Mouse (Mus musculus) hindbrain, embryonic 10.5 days (tissue): ENCODE measurements at regions not wholly inside any gene's neighbourhood (a gene's known extent, or its start where the extent isn't known, plus 50 kb on each side); places are given as distances from the start of the nearest gene placed in this dataset.

Experiments
- DNase-seq: peaks from one replicate; pipeline ENCODE4 v3.0.0-alpha.2; 2017; ENCODE audit warnings: low spot score
- H3K27ac ChIP-seq: fragments of 300-500 bp; sonication (generic); 2 replicates; pipeline ENCODE4 v1.5.1; 2016; ENCODE audit warnings: mild to moderate bottlenecking, moderate library complexity
- H3K27me3 ChIP-seq: fragments of 300-500 bp; sonication (generic); 2 replicates; pipeline ENCODE4 v1.6.1; 2016; ENCODE audit warnings: mild to moderate bottlenecking; ENCODE audit not compliant: poor library complexity, insufficient read depth, severe bottlenecking
- H3K36me3 ChIP-seq: fragments of 300-500 bp; sonication (generic); 2 replicates; pipeline ENCODE4 v1.6.1; 2016; ENCODE audit warnings: mild to moderate bottlenecking, moderate library complexity
- H3K4me1 ChIP-seq: fragments of 300-500 bp; sonication (generic); replicated peaks from 2 replicates; pipeline ENCODE4 v1.6.1; 2016; ENCODE audit warnings: mild to moderate bottlenecking
- H3K4me3 ChIP-seq: fragments of 300-500 bp; sonication (generic); 2 replicates; pipeline ENCODE4 v1.5.1; 2016; ENCODE audit warnings: mild to moderate bottlenecking, moderate library complexity
- H3K9me3 ChIP-seq: fragments of 300-500 bp; sonication (generic); 2 replicates; pipeline ENCODE4 v1.6.1; 2016; ENCODE audit warnings: mild to moderate bottlenecking, moderate library complexity
- WGBS: fragments of 180-500 bp; shearing (Covaris S2); methylation state at CpG from one replicate; pipeline ENCODE4 v1.1.7; 2016; 5-methylcytosine and 5-hydroxymethylcytosine counted together

GRCm38 (mm10) chr6:14298167-14298566 is 426.8 kb upstream of the 2610001J05Rik start:
- no peak overlapping the region for H3K27ac ChIP-seq
- no peak for DNase-seq
- 0 out of 2 replicates have a peak, but pooled peaks cover 2% of the 10 kb centered on the region for H3K9me3 ChIP-seq
- no peaks in the 10 kb centered on the region for H3K36me3 ChIP-seq
- H3K4me1 ChIP-seq = no peaks in the 10 kb centered on the region
- no peak overlapping the region for H3K4me3 ChIP-seq
- H3K27me3 ChIP-seq = no peaks in the 10 kb centered on the region

- 0 out of 2 replicates have a peak, but pooled peaks cover 2% of the 10 kb centered on the region for H3K9me3 ChIP-seq
- no peak overlapping the region for H3K27ac ChIP-seq
- no peaks in the 10 kb centered on the region for H3K4me1 ChIP-seq
- H3K4me3 ChIP-seq = no peak overlapping the region
- no peaks in the 10 kb centered on the region for H3K27me3 ChIP-seq
- DNase-seq = no peak
- H3K36me3 ChIP-seq = no peaks in the 10 kb centered on the region
Measured at GRCm38 (mm10) chr6:14297428-14297827, 426.1 kb upstream of the 2610001J05Rik start.

- Histone ChIP-seq H3K4me3 (no peak overlapping the region), H3K4me1 (no peaks in the 10 kb centered on the region), H3K27ac (no peak overlapping the region), H3K27me3 (no peaks in the 10 kb centered on the region), H3K9me3 (no peaks in the 10 kb centered on the region), H3K36me3 (no peaks in the 10 kb centered on the region)
- DNase-seq = no peak
- 64% methylated on average over 1 of the region's 1 CpGs for WGBS
Measured at GRCm38 (mm10) chr6:14290843-14291242, 419.5 kb upstream of the 2610001J05Rik start.

- Histone ChIP-seq H3K9me3 (no peaks in the 10 kb centered on the region), H3K27me3 (no peaks in the 10 kb centered on the region), H3K36me3 (no peaks in the 10 kb centered on the region), H3K27ac (no peak overlapping the region), H3K4me1 (no peaks in the 10 kb centered on the region), H3K4me3 (no peak overlapping the region)
- DNase-seq = no peak
- WGBS = 94% methylated on average over 2 of the region's 2 CpGs
Measured at GRCm38 (mm10) chr6:14281476-14281875, 410.2 kb upstream of the 2610001J05Rik start.

GRCm38 (mm10) chr6:14261941-14262340 is 390.6 kb upstream of the 2610001J05Rik start:
- no peak for DNase-seq
- no peak overlapping the region for H3K27ac ChIP-seq
- H3K27me3 ChIP-seq = no peaks in the 10 kb centered on the region
- no peaks in the 10 kb centered on the region for H3K4me1 ChIP-seq
- no peaks in the 10 kb centered on the region for H3K36me3 ChIP-seq
- no peaks in the 10 kb centered on the region for H3K9me3 ChIP-seq
- H3K4me3 ChIP-seq = no peak overlapping the region
- WGBS = 96% methylated on average over 1 of the region's 1 CpGs

GRCm38 (mm10) chr6:14240331-14240730 is 369.0 kb upstream of the 2610001J05Rik start:
- DNase-seq = no peak

GRCm38 (mm10) chr6:14239151-14239550 is 367.8 kb upstream of the 2610001J05Rik start:
- no peak overlapping the region for H3K4me3 ChIP-seq
- H3K4me1 ChIP-seq = no peaks in the 10 kb centered on the region
- no peaks in the 10 kb centered on the region for H3K36me3 ChIP-seq
- 74% methylated on average over 2 of the region's 2 CpGs for WGBS
- H3K27ac ChIP-seq = no peak overlapping the region
- no peak for DNase-seq
- H3K9me3 ChIP-seq = no peaks in the 10 kb centered on the region
- no peaks in the 10 kb centered on the region for H3K27me3 ChIP-seq

More at GRCm38 (mm10) chr6:14240331-14240730, 369.0 kb upstream of the 2610001J05Rik start:
- no peaks in the 10 kb centered on the region for H3K27me3 ChIP-seq
- H3K9me3 ChIP-seq = no peaks in the 10 kb centered on the region
- H3K4me1 ChIP-seq = no peaks in the 10 kb centered on the region
- no peaks in the 10 kb centered on the region for H3K36me3 ChIP-seq
- no peak overlapping the region for H3K27ac ChIP-seq
- H3K4me3 ChIP-seq = no peak overlapping the region

- no peak overlapping the region for H3K27ac ChIP-seq
- 91% methylated on average over 2 of the region's 2 CpGs for WGBS
- H3K9me3 ChIP-seq = no peaks in the 10 kb centered on the region
- no peaks in the 10 kb centered on the region for H3K4me1 ChIP-seq
- no peak for DNase-seq
- H3K27me3 ChIP-seq = no peaks in the 10 kb centered on the region
- no peaks in the 10 kb centered on the region for H3K36me3 ChIP-seq
- H3K4me3 ChIP-seq = no peak overlapping the region
Measured at GRCm38 (mm10) chr6:14230823-14231222, 359.5 kb upstream of the 2610001J05Rik start.

- DNase-seq = peak; percentile 60
- Histone ChIP-seq H3K9me3 (no peaks in the 10 kb centered on the region), H3K4me1 (no peaks in the 10 kb centered on the region), H3K27ac (no peak overlapping the region), H3K27me3 (no peaks in the 10 kb centered on the region), H3K4me3 (no peak overlapping the region), H3K36me3 (no peaks in the 10 kb centered on the region)
- WGBS = 18% methylated on average over 2 of the region's 2 CpGs
Measured at GRCm38 (mm10) chr6:14207509-14207908, 336.2 kb upstream of the 2610001J05Rik start.

- H3K9me3 ChIP-seq = no peaks in the 10 kb centered on the region
- DNase-seq = no peak
- H3K4me3 ChIP-seq = no peak overlapping the region
- H3K4me1 ChIP-seq = no peaks in the 10 kb centered on the region
- H3K27me3 ChIP-seq = no peaks in the 10 kb centered on the region
- 69% methylated on average over 3 of the region's 3 CpGs for WGBS
- no peak overlapping the region for H3K27ac ChIP-seq
- no peaks in the 10 kb centered on the region for H3K36me3 ChIP-seq
Measured at GRCm38 (mm10) chr6:14197107-14197506, 325.8 kb upstream of the 2610001J05Rik start.

- WGBS = 91% methylated on average over 5 of the region's 5 CpGs
- Histone ChIP-seq H3K4me1 (no peaks in the 10 kb centered on the region), H3K9me3 (no peaks in the 10 kb centered on the region)
Measured at GRCm38 (mm10) chr6:14195351-14195750, 324.0 kb upstream of the 2610001J05Rik start.

GRCm38 (mm10) chr6:14191387-14192023 is 320.2 kb upstream of the 2610001J05Rik start:
- Histone ChIP-seq H3K36me3 (no peaks in the 10 kb centered on the region), H3K4me3 (no peak overlapping the region), H3K9me3 (no peaks in the 10 kb centered on the region), H3K27ac (no peak overlapping the region), H3K27me3 (no peaks in the 10 kb centered on the region), H3K4me1 (no peaks in the 10 kb centered on the region)
- DNase-seq = no peak
- 83% methylated on average over 4 of the region's 4 CpGs for WGBS

More at GRCm38 (mm10) chr6:14195351-14195750, 324.0 kb upstream of the 2610001J05Rik start:
- Histone ChIP-seq H3K27me3 (no peaks in the 10 kb centered on the region), H3K4me3 (no peak overlapping the region), H3K27ac (no peak overlapping the region), H3K36me3 (no peaks in the 10 kb centered on the region)
- no peak for DNase-seq

- H3K4me1 ChIP-seq = no peaks in the 10 kb centered on the region
- no peak for DNase-seq
- no peaks in the 10 kb centered on the region for H3K36me3 ChIP-seq
- peaks cover 6% of the 10 kb centered on the region for H3K9me3 ChIP-seq
- H3K27me3 ChIP-seq = no peaks in the 10 kb centered on the region
- WGBS = 75% methylated on average over 2 of the region's 2 CpGs
- no peak overlapping the region for H3K27ac ChIP-seq
- no peak overlapping the region for H3K4me3 ChIP-seq
Measured at GRCm38 (mm10) chr6:14185921-14186420, 314.7 kb upstream of the 2610001J05Rik start.

- no peak overlapping the region for H3K4me3 ChIP-seq
Measured at GRCm38 (mm10) chr6:14147370-14147769, 276.1 kb upstream of the 2610001J05Rik start.

More at GRCm38 (mm10) chr6:14147370-14147769, 276.1 kb upstream of the 2610001J05Rik start:
- H3K27ac ChIP-seq = no peak overlapping the region
- H3K9me3 ChIP-seq = no peaks in the 10 kb centered on the region
- no peaks in the 10 kb centered on the region for H3K36me3 ChIP-seq
- no peaks in the 10 kb centered on the region for H3K4me1 ChIP-seq
- DNase-seq = no peak
- no peaks in the 10 kb centered on the region for H3K27me3 ChIP-seq
